Mouse (Mus musculus) liver, embryonic 16.5 days (tissue): ENCODE results near the gene Sirpb1a. TPM values are rescaled to one million over a fixed set of nuclear protein-coding genes. Genes with fewer than 3 reads are reported as not detected.
"Not testable (repeated sequence)": the region's sequence is repeated elsewhere in the genome, so short reads cannot be mapped to it uniquely, and the experiment has no call there.

Experiments
- ATAC-seq: fragments of 200-750 bp; cut with Nextera tagmentation; 2 replicates; pipeline ENCODE4 v1.8.0; 2017; ENCODE audit warnings: low read depth, mild to moderate bottlenecking, moderate number of reproducible peaks, moderate library complexity
- H3K27ac ChIP-seq: fragments of 300-500 bp; sonication (generic); 2 replicates; pipeline ENCODE4 v1.5.1; 2014; ENCODE audit warnings: mild to moderate bottlenecking, low read length
- H3K27me3 ChIP-seq: fragments of 300-500 bp; sonication (generic); 2 replicates; pipeline ENCODE4 v1.6.1; 2014; ENCODE audit warnings: low read depth, low read length, mixed read lengths; ENCODE audit not compliant: control insufficient read depth, insufficient read depth
- H3K36me3 ChIP-seq: fragments of 300-500 bp; sonication (generic); 2 replicates; pipeline ENCODE4 v1.6.1; 2014; ENCODE audit warnings: mild to moderate bottlenecking; ENCODE audit not compliant: control insufficient read depth, insufficient read depth
- H3K4me1 ChIP-seq: fragments of 300-500 bp; sonication (generic); 2 replicates; pipeline ENCODE4 v1.6.1; 2014; ENCODE audit warnings: low read depth, low read length, mixed read lengths; ENCODE audit not compliant: control insufficient read depth
- H3K4me2 ChIP-seq: fragments of 300-500 bp; sonication (generic); 2 replicates; pipeline ENCODE4 v1.6.1; 2014; ENCODE audit warnings: low read depth, low read length, mixed read lengths
- H3K4me3 ChIP-seq: fragments of 300-500 bp; sonication (generic); 2 replicates; pipeline ENCODE4 v1.5.1; 2014; ENCODE audit warnings: low read depth, mild to moderate bottlenecking, low read length
- H3K9ac ChIP-seq: fragments of 300-500 bp; sonication (generic); 2 replicates; pipeline ENCODE4 v1.6.1; 2014; ENCODE audit warnings: low read depth, low read length
- H3K9me3 ChIP-seq: fragments of 300-500 bp; sonication (generic); replicated peaks from 2 replicates; pipeline ENCODE4 v1.6.1; 2016; ENCODE audit warnings: low read length; ENCODE audit not compliant: control insufficient read depth
- WGBS: fragments of 180-500 bp; shearing (Covaris S2); extraction: QIAGEN DNeasy Blood & Tissue Kit; methylation state at CpG from one replicate; pipeline ENCODE4 v1.1.7; 2014; ENCODE audit not compliant: insufficient replicate concordance; 5-methylcytosine and 5-hydroxymethylcytosine counted together
- polyA plus RNA-seq: library from polyadenylated mRNA; unstranded; fragments of >200 nt; fragmentation: Nextera tagmentation; extraction: Ambion mirVana; gene quantifications from 2 replicates; pipeline ENCODE4 v1.2.1, GENCODE M21; 2015

The Sirpb1a gene
- polyA plus RNA-seq, result not detected in 2 replicates

- H3K27me3 ChIP-seq, H3K4me3 ChIP-seq, H3K36me3 ChIP-seq, H3K4me2 ChIP-seq, H3K9me3 ChIP-seq, H3K4me1 ChIP-seq, H3K9ac ChIP-seq, H3K27ac ChIP-seq, ATAC-seq: not testable (repeated sequence)
- WGBS, result 72% methylated on average over 1 of the region's 1 CpGs
These were observed at the start of gene Sirpb1a for GRCm38 (mm10) chr3:15426447-15426846. Gene Sirpb1a (minus strand): TSS chr3:15426520.

- H3K4me2 ChIP-seq, H3K4me1 ChIP-seq, H3K27me3 ChIP-seq, H3K36me3 ChIP-seq, H3K9me3 ChIP-seq, H3K27ac ChIP-seq, H3K4me3 ChIP-seq, H3K9ac ChIP-seq, ATAC-seq: not testable (repeated sequence)
- whole genome bisulfite sequencing, result 67% methylated on average over 1 of the region's 2 CpGs
These were observed 48.5 kb upstream of the Sirpb1a start for GRCm38 (mm10) chr3:15474831-15475230.

- not testable (repeated sequence) for ATAC-seq, H3K4me3 ChIP-seq, H3K4me2 ChIP-seq, H3K36me3 ChIP-seq, H3K27me3 ChIP-seq, H3K27ac ChIP-seq, H3K9me3 ChIP-seq, H3K4me1 ChIP-seq, H3K9ac ChIP-seq
- WGBS, result 40% methylated on average over 1 of the region's 3 CpGs
These were observed 43.8 kb upstream of the Sirpb1a start for GRCm38 (mm10) chr3:15470158-15470557.

- not testable (repeated sequence) for H3K9ac ChIP-seq, H3K27me3 ChIP-seq, H3K4me2 ChIP-seq, H3K36me3 ChIP-seq, H3K27ac ChIP-seq, H3K4me1 ChIP-seq, H3K4me3 ChIP-seq, ATAC-seq, H3K9me3 ChIP-seq
- WGBS, result 50% methylated on average over 1 of the region's 1 CpGs
These were observed 17.6 kb upstream of the Sirpb1a start for GRCm38 (mm10) chr3:15443936-15444335.

- H3K27me3 ChIP-seq, H3K27ac ChIP-seq, H3K4me1 ChIP-seq, H3K36me3 ChIP-seq, H3K4me3 ChIP-seq, H3K9ac ChIP-seq, H3K9me3 ChIP-seq, H3K4me2 ChIP-seq, ATAC-seq: not testable (repeated sequence)
- WGBS, result 33% methylated on average over 1 of the region's 1 CpGs
These were observed 13.5 kb upstream of the Sirpb1a start for GRCm38 (mm10) chr3:15439844-15440243.

- Histone ChIP-seq H3K4me1 (no peaks in the 10 kb centered on the region), H3K4me3 (no peak overlapping the region), H3K9ac (no peak overlapping the region), H3K4me2 (no peak overlapping the region), H3K27ac (no peak overlapping the region), H3K36me3 (no peaks in the 10 kb centered on the region), H3K27me3 (no peaks in the 10 kb centered on the region), H3K9me3 (no peaks in the 10 kb centered on the region)
- 16% methylated on average over 1 of the region's 1 CpGs for WGBS
- no peak; the same call in 1 of the 2 replicates for ATAC-seq
These were observed 1.6 kb upstream of the Sirpb1a start for GRCm38 (mm10) chr3:15427917-15428316.

GRCm38 (mm10) chr3:15355690-15356089 lies 70.6 kb downstream of the Sirpb1a start:
- H3K9ac ChIP-seq, H3K27ac ChIP-seq, H3K4me1 ChIP-seq, ATAC-seq, H3K4me3 ChIP-seq, H3K9me3 ChIP-seq, H3K4me2 ChIP-seq, H3K36me3 ChIP-seq, H3K27me3 ChIP-seq: not testable (repeated sequence)
- 45% methylated on average over 3 of the region's 3 CpGs for WGBS

- not testable (repeated sequence) for H3K27ac ChIP-seq, H3K4me2 ChIP-seq, H3K27me3 ChIP-seq, H3K36me3 ChIP-seq, H3K9me3 ChIP-seq, H3K9ac ChIP-seq, H3K4me3 ChIP-seq, H3K4me1 ChIP-seq, ATAC-seq
- WGBS, result 72% methylated on average over 1 of the region's 2 CpGs
These were observed 76.0 kb downstream of the Sirpb1a start for GRCm38 (mm10) chr3:15350318-15350717.

GRCm38 (mm10) chr3:15345606-15346005 lies 80.7 kb downstream of the Sirpb1a start:
- not testable (repeated sequence) for ATAC-seq, H3K4me2 ChIP-seq, H3K9ac ChIP-seq, H3K27me3 ChIP-seq, H3K4me1 ChIP-seq, H3K36me3 ChIP-seq, H3K27ac ChIP-seq, H3K4me3 ChIP-seq, H3K9me3 ChIP-seq
- WGBS, result 25% methylated on average over 3 of the region's 3 CpGs

- Histone ChIP-seq H3K9me3 (no peaks in the 10 kb centered on the region), H3K27me3 (no peaks in the 10 kb centered on the region), H3K36me3 (no peaks in the 10 kb centered on the region), H3K4me1 (no peaks in the 10 kb centered on the region), H3K27ac (no peak overlapping the region), H3K4me3 (no peak overlapping the region), H3K9ac (no peak overlapping the region), H3K4me2 (no peak overlapping the region)
- 31% methylated on average over 1 of the region's 1 CpGs for WGBS
- ATAC-seq, result no peak
These were observed 86.0 kb downstream of the Sirpb1a start for GRCm38 (mm10) chr3:15340287-15340686.
